Mouse (Mus musculus) liver, adult 2 months (tissue): Measurements from ENCODE around the gene Rpn1.

Experiments
- CTCF ChIP-seq: fragments of 200-500 bp; IDR thresholded peaks from 2 replicates; pipeline ENCODE4 v1.5.1; 2011; ENCODE audit warnings: low read depth, low read length, control low read depth
- POLR2A ChIP-seq: fragments of 200-500 bp; IDR thresholded peaks from 2 replicates; pipeline ENCODE4 v1.6.1; 2011; ENCODE audit warnings: low read length, control low read depth; ENCODE audit not compliant: insufficient read depth; ENCODE audit errors: extremely low read depth

DNA sequence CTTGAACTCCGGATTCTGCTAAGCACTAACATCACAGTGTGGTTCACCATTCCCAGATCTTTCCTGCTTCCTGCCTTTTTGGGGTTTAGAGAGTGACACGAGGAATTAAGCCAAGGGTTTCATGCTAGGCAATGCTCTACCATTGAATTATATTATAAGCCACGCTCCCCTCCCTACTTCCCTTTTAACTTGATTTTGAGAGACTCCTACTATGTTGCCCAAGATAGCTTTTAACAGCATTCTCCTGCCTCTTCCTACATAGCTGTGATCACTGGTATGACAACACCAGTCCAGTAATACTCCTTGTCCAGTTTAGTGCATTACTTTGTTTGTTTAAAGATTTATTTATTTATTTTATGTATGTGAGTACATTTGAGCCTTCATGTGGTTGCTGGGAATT, 16.6 kb upstream of the Rpn1 start:
- no peak for TF ChIP-seq CTCF
- TF ChIP-seq POLR2A: no peak
